Comparison of ENCODE assay signal across 18 mouse cellular contexts in genomic region chr2:179837186-179837585, GRCm38 (mm10).
DNase-seq lines count a peak whose midpoint lies in the region; ATAC-seq lines count a peak whose summit lies in the region.
"Had no signal": no experiment of that assay in that cellular context is flagged by ENCODE, and none has a peak within 500 bp of the region (broad histone marks: within the 10 kb centered on the region; RNA-seq: fewer than 3 reads in every experiment).

No protein-coding gene starts in this region.

- no peaks in the 10 kb centered on the region for H3K27me3 ChIP-seq in forebrain, embryonic 14.5 days (replicated peaks; ENCODE audit: control insufficient read depth, insufficient read depth, low read length)
- no peaks in the 10 kb centered on the region for H3K27me3 ChIP-seq in forebrain, embryonic 11.5 days (ENCODE audit: control insufficient read depth, insufficient read depth, low read length)
- no peaks in the 10 kb centered on the region for H3K27me3 ChIP-seq in midbrain, embryonic 10.5 days (ENCODE audit: low read depth, poor library complexity, severe bottlenecking)
- no peaks in the 10 kb centered on the region for H3K27me3 ChIP-seq in midbrain, embryonic 11.5 days (ENCODE audit: control insufficient read depth, insufficient read depth, low read length)
- H3K27me3 ChIP-seq in heart, embryonic 12.5 days (replicated peaks): peaks cover 10% of the 10 kb centered on the region; the same call in 1 of the 2 replicates
- H3K27me3 ChIP-seq: kidney, embryonic 15.5 days; neural tube, embryonic 12.5 days had no signal

- H3K4me1 ChIP-seq in forebrain, embryonic 14.5 days (ENCODE audit: control insufficient read depth, insufficient read depth, low read length): no peaks in the 10 kb centered on the region
- peaks cover 3% of the 10 kb centered on the region; the same call in 1 of the 2 replicates for H3K4me1 ChIP-seq in forebrain, embryonic 11.5 days (replicated peaks; ENCODE audit: control insufficient read depth, insufficient read depth, low read length)
- H3K4me1 ChIP-seq in midbrain, embryonic 10.5 days: peaks cover 20% of the 10 kb centered on the region
- peaks cover 6% of the 10 kb centered on the region; the same call in 1 of the 2 replicates for H3K4me1 ChIP-seq in midbrain, embryonic 11.5 days (ENCODE audit: control insufficient read depth, insufficient read depth, low read length)
- H3K4me1 ChIP-seq in heart, embryonic 12.5 days (replicated peaks): no peaks in the 10 kb centered on the region

- peak overlapping the region; percentile 13; the same call in 1 of the 2 replicates for H3K9ac ChIP-seq in forebrain, embryonic 14.5 days (ENCODE audit: low read length)
- no peak overlapping the region for H3K9ac ChIP-seq in forebrain, embryonic 11.5 days (ENCODE audit: low read length)
- no peak overlapping the region for H3K9ac ChIP-seq in midbrain, embryonic 11.5 days (ENCODE audit: low read length)
- no peak overlapping the region for H3K9ac ChIP-seq in heart, embryonic 12.5 days
- H3K9ac ChIP-seq: embryonic facial prominence, embryonic 13.5 days; kidney, embryonic 15.5 days; neural tube, embryonic 12.5 days had no signal

- no peaks in the 10 kb centered on the region for H3K9me3 ChIP-seq in forebrain, embryonic 14.5 days (replicated peaks; ENCODE audit: control insufficient read depth, low read length)
- no peaks in the 10 kb centered on the region for H3K9me3 ChIP-seq in forebrain, embryonic 11.5 days (ENCODE audit: control insufficient read depth, low read length)
- no peaks in the 10 kb centered on the region for H3K9me3 ChIP-seq in midbrain, embryonic 10.5 days (replicated peaks)
- no peaks in the 10 kb centered on the region for H3K9me3 ChIP-seq in midbrain, embryonic 11.5 days (ENCODE audit: control insufficient read depth, low read length)
- H3K9me3 ChIP-seq in heart, embryonic 12.5 days (replicated peaks): no peaks in the 10 kb centered on the region
- H3K9me3 ChIP-seq: embryonic facial prominence, embryonic 13.5 days; kidney, embryonic 15.5 days; neural tube, embryonic 12.5 days had no signal

- H3K36me3 ChIP-seq in forebrain, embryonic 14.5 days (ENCODE audit: control insufficient read depth, insufficient read depth, low read length): no peaks in the 10 kb centered on the region
- no peaks in the 10 kb centered on the region for H3K36me3 ChIP-seq in forebrain, embryonic 11.5 days (ENCODE audit: control insufficient read depth, insufficient read depth, low read length)
- H3K36me3 ChIP-seq in midbrain, embryonic 10.5 days: no peaks in the 10 kb centered on the region
- H3K36me3 ChIP-seq in midbrain, embryonic 11.5 days (ENCODE audit: control insufficient read depth, insufficient read depth, low read length): no peaks in the 10 kb centered on the region
- no peaks in the 10 kb centered on the region for H3K36me3 ChIP-seq in heart, embryonic 12.5 days
- H3K36me3 ChIP-seq: embryonic facial prominence, embryonic 13.5 days; kidney, embryonic 15.5 days; neural tube, embryonic 12.5 days had no signal

- DNase-seq in forebrain, embryonic 14.5 days (ENCODE audit: low spot score): peak; percentile 25
- DNase-seq in forebrain, embryonic 11.5 days (ENCODE audit: low spot score): no peak
- DNase-seq in midbrain, embryonic 10.5 days (ENCODE audit: low spot score): no peak
- no peak for DNase-seq in midbrain, embryonic 11.5 days (ENCODE audit: low spot score, missing footprints)
- peak; percentile 54 to 58 for DNase-seq in left cerebral cortex, postnatal 36 days (ENCODE audit: low spot score in 2 of 2)
- peak; percentile 58 for DNase-seq in right cerebral cortex, postnatal 25 days
- DNase-seq in adrenal gland, adult 18-20 months (ENCODE audit: low spot score in 2 of 2): no peak
- DNase-seq: adrenal gland, postnatal 14 days; cerebellum, adult 18-20 months; gastrocnemius, postnatal 10 days; heart, postnatal 14 days; spleen, adult 18-20 months; thymus, postnatal 14 days had no signal

- H3K27ac ChIP-seq in forebrain, embryonic 14.5 days (ENCODE audit: low read depth, low read length): no peak overlapping the region
- no peak overlapping the region for H3K27ac ChIP-seq in forebrain, embryonic 11.5 days (ENCODE audit: low read depth, low read length)
- H3K27ac ChIP-seq in midbrain, embryonic 10.5 days (replicated peaks): peak overlapping the region; percentile 19; the same call in 1 of the 2 replicates
- no peak overlapping the region for H3K27ac ChIP-seq in midbrain, embryonic 11.5 days (ENCODE audit: low read depth, low read length)
- no peak overlapping the region for H3K27ac ChIP-seq in heart, embryonic 12.5 days (ENCODE audit: poor library complexity, severe bottlenecking)
- H3K27ac ChIP-seq: kidney, embryonic 15.5 days; neural tube, embryonic 12.5 days had no signal

- no peak overlapping the region for H3K4me2 ChIP-seq in forebrain, embryonic 14.5 days (ENCODE audit: low read length)
- H3K4me2 ChIP-seq in forebrain, embryonic 11.5 days (ENCODE audit: low read depth, low read length, severe bottlenecking): no peak overlapping the region
- no peak overlapping the region for H3K4me2 ChIP-seq in midbrain, embryonic 11.5 days
- no peak overlapping the region for H3K4me2 ChIP-seq in heart, embryonic 12.5 days
- H3K4me2 ChIP-seq: kidney, embryonic 15.5 days; liver, embryonic 11.5 days; neural tube, embryonic 12.5 days had no signal

- 68% methylated on average over 10 of the region's 10 CpGs for WGBS in forebrain, embryonic 14.5 days
- 80% methylated on average over 10 of the region's 10 CpGs for WGBS in forebrain, embryonic 11.5 days
- 88% methylated on average over 10 of the region's 10 CpGs for WGBS in midbrain, embryonic 10.5 days
- WGBS in midbrain, embryonic 11.5 days: 79% methylated on average over 10 of the region's 10 CpGs
- 59% methylated on average over 10 of the region's 10 CpGs for WGBS in heart, embryonic 12.5 days

- no peak overlapping the region for H3K4me3 ChIP-seq in forebrain, embryonic 14.5 days (ENCODE audit: low read depth, low read length)
- no peak overlapping the region for H3K4me3 ChIP-seq in forebrain, embryonic 11.5 days (ENCODE audit: low read depth, low read length)
- H3K4me3 ChIP-seq in midbrain, embryonic 10.5 days: no peak overlapping the region
- H3K4me3 ChIP-seq in midbrain, embryonic 11.5 days (ENCODE audit: low read depth, low read length): no peak overlapping the region
- no peak overlapping the region for H3K4me3 ChIP-seq in heart, embryonic 12.5 days
- H3K4me3 ChIP-seq: embryonic facial prominence, embryonic 13.5 days; kidney, embryonic 15.5 days; neural tube, embryonic 12.5 days had no signal

- intact Hi-C loops in left cerebral cortex, postnatal 36 days (cut with DNase I): no loop called here

- no peak for ATAC-seq in forebrain, embryonic 14.5 days
- ATAC-seq in forebrain, embryonic 11.5 days (replicated peaks; ENCODE audit: low FRiP score): no peak
- no peak for ATAC-seq in midbrain, embryonic 11.5 days (ENCODE audit: low FRiP score)
- no peak for ATAC-seq in heart, embryonic 12.5 days (ENCODE audit: insufficient number of reproducible peaks, low FRiP score)

Comparison
In these comparisons a context has a peak if more than half of its experiments do, and no peak if none do; other contexts are left out.
1. DNase-seq: peak in forebrain, embryonic 14.5 days (single experiment), left cerebral cortex, postnatal 36 days (2 of 2) and right cerebral cortex, postnatal 25 days (single experiment); none in forebrain, embryonic 11.5 days (single experiment), midbrain, embryonic 10.5 days (single experiment), midbrain, embryonic 11.5 days (single experiment) and adrenal gland, adult 18-20 months (0 of 2).